Mouse (Mus musculus): ENCODE data around the gene Gucy2g. TPM values are rescaled to one million over a fixed set of nuclear protein-coding genes. Genes with fewer than 3 reads are reported as not detected.

The Gucy2g gene
- polyA plus RNA-seq, 1 experiment from 2014 or later: not detected

- Histone ChIP-seq H3K36me3 (ENCODE audit: control insufficient read depth, insufficient read depth, low read length) (no peaks in the 10 kb centered on the region), H3K4me3 (ENCODE audit: low read depth, low read length) (no peak overlapping the region; the same call in 1 of the 2 replicates), H3K27me3 (ENCODE audit: control insufficient read depth, insufficient read depth, low read length) (no peaks in the 10 kb centered on the region), H3K27ac (ENCODE audit: low read depth, low read length) (no peak overlapping the region), H3K4me2 (replicated peaks; ENCODE audit: low read depth, low read length) (peak overlapping the region; percentile 45), H3K9me3 (ENCODE audit: control insufficient read depth, low read length) (no peaks in the 10 kb centered on the region), H3K4me1 (replicated peaks; ENCODE audit: control insufficient read depth, insufficient read depth, low read length) (no peaks in the 10 kb centered on the region), H3K9ac (ENCODE audit: low read depth, low read length) (peak overlapping the region; percentile 44; the same call in 1 of the 2 replicates)
- ATAC-seq (ENCODE audit: low FRiP score) (no peak), DNase-seq (ENCODE audit: low spot score) (no peak)
- WGBS: 31% methylated on average over 12 of the region's 12 CpGs
These were observed 22.3 kb downstream of the Gucy2g start for GRCm38 (mm10) chr19:55218741-55219221.

DNA sequence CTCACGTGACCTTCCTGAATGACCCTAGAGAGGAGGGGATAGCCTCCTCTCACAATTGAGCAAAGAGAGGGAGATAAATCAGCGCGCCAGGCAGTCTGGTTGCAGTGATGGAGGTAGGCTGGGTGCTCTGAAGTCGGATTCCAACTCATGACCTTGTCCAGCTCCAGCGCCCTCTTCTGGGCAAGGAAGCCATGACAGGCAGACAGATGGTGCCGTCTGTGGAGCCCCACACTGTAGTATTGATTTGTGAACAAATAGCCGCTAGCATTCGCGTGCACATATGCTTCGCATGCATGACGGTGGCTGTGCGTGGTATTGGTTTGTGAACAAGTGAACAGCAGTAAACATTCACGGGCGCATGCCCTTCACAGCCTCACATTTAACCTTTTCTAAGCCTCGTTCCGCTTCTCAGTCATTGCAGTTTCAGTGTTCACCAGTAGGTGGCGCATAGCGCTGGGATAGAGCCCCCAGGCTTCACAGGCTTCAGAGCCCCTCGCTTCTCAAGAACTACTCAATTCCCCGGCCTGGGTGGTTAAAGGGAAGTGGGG lies 22.8 kb downstream of the Gucy2g start:
- peak overlapping the region; percentile 31 for H3K4me3 ChIP-seq (ENCODE audit: low read depth, low read length)
- no peaks in the 10 kb centered on the region for H3K36me3 ChIP-seq (ENCODE audit: control insufficient read depth, insufficient read depth, low read length)
- 3% methylated on average over 20 of the region's 20 CpGs for WGBS
- peak overlapping the region; percentile 45 for H3K4me2 ChIP-seq (replicated peaks; ENCODE audit: low read depth, low read length)
- no peaks in the 10 kb centered on the region for H3K4me1 ChIP-seq (replicated peaks; ENCODE audit: control insufficient read depth, insufficient read depth, low read length)
- ATAC-seq (ENCODE audit: low FRiP score): peak; percentile 73
- no peaks in the 10 kb centered on the region for H3K9me3 ChIP-seq (ENCODE audit: control insufficient read depth, low read length)
- H3K27ac ChIP-seq (ENCODE audit: low read depth, low read length): no peak overlapping the region
- peak overlapping the region; percentile 44; the same call in 1 of the 2 replicates for H3K9ac ChIP-seq (ENCODE audit: low read depth, low read length)
- DNase-seq (ENCODE audit: low spot score): peak; percentile 96
- no peaks in the 10 kb centered on the region for H3K27me3 ChIP-seq (ENCODE audit: control insufficient read depth, insufficient read depth, low read length)

GRCm38 (mm10) chr19:55217365-55217764 lies 23.7 kb downstream of the Gucy2g start:
- no peaks in the 10 kb centered on the region for H3K36me3 ChIP-seq (ENCODE audit: control insufficient read depth, insufficient read depth, low read length)
- no peak overlapping the region for H3K9ac ChIP-seq (ENCODE audit: low read depth, low read length)
- no peaks in the 10 kb centered on the region for H3K9me3 ChIP-seq (ENCODE audit: control insufficient read depth, low read length)
- ATAC-seq (ENCODE audit: low FRiP score) (no peak), DNase-seq (ENCODE audit: low spot score) (no peak)
- no peak overlapping the region for H3K4me2 ChIP-seq (replicated peaks; ENCODE audit: low read depth, low read length)
- no peaks in the 10 kb centered on the region for H3K27me3 ChIP-seq (ENCODE audit: control insufficient read depth, insufficient read depth, low read length)
- H3K27ac ChIP-seq (ENCODE audit: low read depth, low read length): no peak overlapping the region
- H3K4me1 ChIP-seq (replicated peaks; ENCODE audit: control insufficient read depth, insufficient read depth, low read length): no peaks in the 10 kb centered on the region
- WGBS: 85% methylated on average over 9 of the region's 9 CpGs
- no peak overlapping the region for H3K4me3 ChIP-seq (ENCODE audit: low read depth, low read length)

DNA sequence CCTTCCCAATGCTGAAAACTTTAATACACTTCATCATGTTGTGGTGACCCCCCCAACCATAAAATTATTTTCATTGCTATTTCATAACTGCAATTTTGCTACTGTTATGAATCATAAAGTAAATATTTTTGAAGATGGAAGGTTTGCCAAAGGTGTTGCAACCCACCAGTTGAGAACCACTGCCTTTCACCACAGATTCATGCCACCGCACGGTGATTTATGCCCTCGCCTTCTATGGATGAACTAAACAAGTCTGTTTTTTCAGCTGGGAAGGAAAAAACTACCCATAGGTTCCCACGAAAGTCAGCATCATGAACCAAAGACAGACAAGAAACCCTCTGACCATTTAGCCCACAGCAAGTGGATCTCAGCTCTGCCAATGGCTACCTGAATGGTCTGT lies 24.2 kb downstream of the Gucy2g start:
- WGBS: 88% methylated on average over 4 of the region's 4 CpGs
- no peaks in the 10 kb centered on the region for H3K27me3 ChIP-seq (ENCODE audit: control insufficient read depth, insufficient read depth, low read length)
- H3K4me2 ChIP-seq (replicated peaks; ENCODE audit: low read depth, low read length): no peak overlapping the region
- ATAC-seq (ENCODE audit: low FRiP score): no peak
- no peak for DNase-seq (ENCODE audit: low spot score)
- H3K4me1 ChIP-seq (replicated peaks; ENCODE audit: control insufficient read depth, insufficient read depth, low read length): no peaks in the 10 kb centered on the region
- H3K36me3 ChIP-seq (ENCODE audit: control insufficient read depth, insufficient read depth, low read length): no peaks in the 10 kb centered on the region
- H3K9ac ChIP-seq (ENCODE audit: low read depth, low read length): no peak overlapping the region
- H3K9me3 ChIP-seq (ENCODE audit: control insufficient read depth, low read length): no peaks in the 10 kb centered on the region
- no peak overlapping the region for H3K4me3 ChIP-seq (ENCODE audit: low read depth, low read length)
- H3K27ac ChIP-seq (ENCODE audit: low read depth, low read length): no peak overlapping the region

DNA sequence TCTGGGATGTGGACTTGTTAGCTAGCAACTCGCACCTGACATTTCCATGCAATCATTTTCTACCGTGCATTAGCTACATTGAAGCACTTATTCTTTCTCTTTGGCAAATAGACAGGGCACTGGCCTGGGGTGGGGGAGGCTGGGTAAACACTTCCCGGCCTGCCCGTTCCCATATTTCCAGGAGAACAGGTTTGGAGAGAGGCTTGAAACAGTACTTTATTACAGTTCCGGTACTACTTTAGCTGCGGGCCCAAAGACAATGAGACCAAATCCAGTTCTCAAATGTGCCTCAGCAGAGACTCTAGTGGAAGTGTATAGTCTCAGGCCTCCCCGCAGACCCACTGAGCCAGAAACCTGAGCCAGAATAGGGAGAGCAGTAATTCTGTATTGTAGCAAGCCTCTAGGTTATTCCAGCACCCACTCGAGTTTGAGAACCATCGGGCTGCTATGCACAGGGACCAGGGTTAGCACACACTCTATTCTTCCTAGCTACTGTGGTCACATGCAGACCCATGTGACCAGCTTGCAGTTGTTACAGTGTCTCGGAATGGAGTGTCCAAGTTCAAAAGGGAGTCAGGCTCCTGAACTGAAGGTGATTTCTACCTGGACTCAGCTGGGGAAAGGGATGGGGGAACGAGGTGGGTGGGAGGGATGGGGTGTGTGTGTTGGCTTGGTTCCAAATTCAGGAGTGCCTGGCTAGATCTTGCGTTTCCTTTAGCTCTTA lies 27.3 kb downstream of the Gucy2g start:
- no peaks in the 10 kb centered on the region for H3K9me3 ChIP-seq (ENCODE audit: control insufficient read depth, low read length)
- ATAC-seq (ENCODE audit: low FRiP score) (no peak), DNase-seq (ENCODE audit: low spot score) (no peak)
- no peak overlapping the region for H3K27ac ChIP-seq (ENCODE audit: low read depth, low read length)
- no peaks in the 10 kb centered on the region for H3K27me3 ChIP-seq (ENCODE audit: control insufficient read depth, insufficient read depth, low read length)
- no peak overlapping the region for H3K4me2 ChIP-seq (replicated peaks; ENCODE audit: low read depth, low read length)
- H3K4me3 ChIP-seq (ENCODE audit: low read depth, low read length): no peak overlapping the region
- H3K4me1 ChIP-seq (replicated peaks; ENCODE audit: control insufficient read depth, insufficient read depth, low read length): no peaks in the 10 kb centered on the region
- H3K36me3 ChIP-seq (ENCODE audit: control insufficient read depth, insufficient read depth, low read length): no peaks in the 10 kb centered on the region
- WGBS: 83% methylated on average over 12 of the region's 12 CpGs
- no peak overlapping the region for H3K9ac ChIP-seq (ENCODE audit: low read depth, low read length)

DNA sequence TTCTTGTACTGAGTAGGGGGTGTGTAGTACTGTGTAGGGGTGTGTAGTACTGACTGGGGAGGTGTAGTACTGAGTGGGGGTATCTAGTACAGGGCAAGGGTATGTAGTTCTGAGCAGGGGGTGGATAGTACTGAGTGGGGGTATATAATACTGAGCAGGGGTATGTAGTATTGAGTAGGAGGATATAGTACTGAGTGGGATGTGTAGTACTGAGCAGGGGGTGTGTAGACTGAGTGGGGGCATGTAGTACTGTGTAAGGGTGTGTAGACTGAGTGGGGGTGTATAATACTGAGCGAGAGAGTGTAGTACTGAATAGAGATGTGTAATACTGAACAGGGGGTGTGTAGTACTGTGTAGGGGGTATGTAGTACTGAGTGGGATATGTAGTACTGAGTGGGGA lies 29.3 kb downstream of the Gucy2g start:
- ATAC-seq (ENCODE audit: low FRiP score): no peak
- no peak overlapping the region for H3K4me3 ChIP-seq (ENCODE audit: low read depth, low read length)
- no peak overlapping the region for H3K4me2 ChIP-seq (replicated peaks; ENCODE audit: low read depth, low read length)
- H3K36me3 ChIP-seq (ENCODE audit: control insufficient read depth, insufficient read depth, low read length): no peaks in the 10 kb centered on the region
- no peak overlapping the region for H3K9ac ChIP-seq (ENCODE audit: low read depth, low read length)
- H3K9me3 ChIP-seq (ENCODE audit: control insufficient read depth, low read length): no peaks in the 10 kb centered on the region
- no peaks in the 10 kb centered on the region for H3K4me1 ChIP-seq (replicated peaks; ENCODE audit: control insufficient read depth, insufficient read depth, low read length)
- no peak overlapping the region for H3K27ac ChIP-seq (ENCODE audit: low read depth, low read length)
- DNase-seq (ENCODE audit: low spot score): no peak
- 83% methylated on average over 1 of the region's 1 CpGs for WGBS
- H3K27me3 ChIP-seq (ENCODE audit: control insufficient read depth, insufficient read depth, low read length): no peaks in the 10 kb centered on the region

DNA sequence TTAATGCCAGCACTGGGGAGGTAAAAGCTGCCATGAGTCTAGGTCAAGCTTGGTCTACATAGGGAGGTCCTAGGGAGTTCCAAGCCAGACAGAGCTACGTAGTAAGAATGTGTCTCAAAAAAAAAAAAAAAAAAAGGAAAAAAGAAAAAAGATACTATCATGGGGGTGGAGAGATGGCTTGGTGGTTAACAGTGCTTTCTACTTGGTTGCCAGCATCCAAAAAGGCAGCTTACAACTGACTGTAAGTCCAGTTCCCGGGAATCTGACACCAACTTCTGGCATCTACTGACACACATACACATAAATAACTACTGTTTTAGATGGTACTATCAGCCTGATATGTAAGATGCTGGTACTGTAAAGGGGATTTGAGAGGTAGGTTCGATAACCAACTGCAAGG lies 32.0 kb downstream of the Gucy2g start:
- DNase-seq (ENCODE audit: low spot score) (no peak), ATAC-seq (ENCODE audit: low FRiP score) (no peak)
- Histone ChIP-seq H3K9me3 (ENCODE audit: control insufficient read depth, low read length) (no peaks in the 10 kb centered on the region), H3K36me3 (ENCODE audit: control insufficient read depth, insufficient read depth, low read length) (no peaks in the 10 kb centered on the region), H3K27ac (ENCODE audit: low read depth, low read length) (no peak overlapping the region), H3K4me3 (ENCODE audit: low read depth, low read length) (no peak overlapping the region), H3K4me1 (replicated peaks; ENCODE audit: control insufficient read depth, insufficient read depth, low read length) (no peaks in the 10 kb centered on the region), H3K4me2 (replicated peaks; ENCODE audit: low read depth, low read length) (no peak overlapping the region), H3K9ac (ENCODE audit: low read depth, low read length) (no peak overlapping the region), H3K27me3 (ENCODE audit: control insufficient read depth, insufficient read depth, low read length) (no peaks in the 10 kb centered on the region)
- WGBS: 88% methylated on average over 3 of the region's 3 CpGs

GRCm38 (mm10) chr19:55208654-55209053 lies 32.4 kb downstream of the Gucy2g start:
- ATAC-seq (ENCODE audit: low FRiP score): no peak
- 78% methylated on average over 4 of the region's 4 CpGs for WGBS

More at GRCm38 (mm10) chr19:55208654-55209053, 32.4 kb downstream of the Gucy2g start:
- Histone ChIP-seq H3K27me3 (ENCODE audit: control insufficient read depth, insufficient read depth, low read length) (no peaks in the 10 kb centered on the region), H3K27ac (ENCODE audit: low read depth, low read length) (no peak overlapping the region), H3K9me3 (ENCODE audit: control insufficient read depth, low read length) (no peaks in the 10 kb centered on the region), H3K9ac (ENCODE audit: low read depth, low read length) (no peak overlapping the region), H3K4me2 (replicated peaks; ENCODE audit: low read depth, low read length) (no peak overlapping the region), H3K4me1 (replicated peaks; ENCODE audit: control insufficient read depth, insufficient read depth, low read length) (no peaks in the 10 kb centered on the region), H3K36me3 (ENCODE audit: control insufficient read depth, insufficient read depth, low read length) (no peaks in the 10 kb centered on the region), H3K4me3 (ENCODE audit: low read depth, low read length) (no peak overlapping the region)
- DNase-seq (ENCODE audit: low spot score): no peak
